Mouse (Mus musculus): ENCODE data around the gene Fdxr. TPM values are rescaled to one million over a fixed set of nuclear protein-coding genes. Genes with fewer than 3 reads are reported as not detected.

The Fdxr gene
- polyA plus RNA-seq, 1 experiment from 2014 or later = 19.3 TPM

DNA sequence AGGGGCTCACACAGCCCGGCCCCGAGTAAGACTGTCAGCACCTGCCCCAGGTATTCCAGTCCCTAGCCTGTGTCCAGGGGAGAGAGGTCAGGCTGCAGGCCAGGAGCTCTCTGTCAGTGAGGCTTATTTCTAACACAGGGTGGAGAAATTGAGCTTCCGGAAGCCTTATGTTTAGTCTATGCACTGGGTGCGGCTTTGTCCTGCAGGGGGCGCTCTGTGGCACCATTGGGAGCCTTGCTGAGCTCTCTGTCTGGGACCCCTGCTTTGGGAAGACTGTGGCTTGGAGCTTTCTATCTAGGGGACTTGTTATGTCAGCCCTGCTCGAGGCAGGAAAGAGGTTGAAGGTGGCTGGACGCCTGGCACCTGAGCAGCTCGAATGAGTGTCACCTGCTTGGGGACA lies 52.0 kb downstream of the Fdxr start:
- Histone ChIP-seq H3K4me1 (peaks cover 76% of the 10 kb centered on the region), H3K9me3 (replicated peaks) (no peaks in the 10 kb centered on the region), H3K27ac (no peak overlapping the region), H3K4me3 (no peak overlapping the region), H3K36me3 (no peaks in the 10 kb centered on the region), H3K27me3 (ENCODE audit: low read depth, poor library complexity, severe bottlenecking) (peaks cover 85% of the 10 kb centered on the region)
- peak; percentile 80 for DNase-seq (ENCODE audit: low spot score)
- WGBS = 45% methylated on average over 8 of the region's 8 CpGs

DNA sequence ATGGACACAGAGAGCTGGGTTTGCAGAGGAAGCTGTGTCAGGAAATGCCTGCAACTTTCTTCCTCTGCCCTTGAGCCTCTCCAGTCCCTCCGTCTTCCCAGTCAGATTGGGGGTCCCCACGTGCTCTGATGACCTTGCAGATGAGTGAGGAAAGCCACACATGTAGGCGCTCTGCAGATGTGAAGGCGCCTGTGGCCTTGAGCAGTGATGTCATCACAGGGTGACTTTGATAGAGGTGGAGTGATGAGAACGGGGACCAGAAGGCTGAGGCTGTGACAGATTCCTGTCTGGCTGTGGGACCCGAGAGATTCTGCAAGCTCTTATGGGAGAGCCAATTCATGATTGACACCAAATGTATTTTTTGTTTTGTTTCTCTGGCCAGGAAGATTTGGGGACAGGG lies 53.0 kb downstream of the Fdxr start:
- peaks cover 83% of the 10 kb centered on the region for H3K4me1 ChIP-seq

DNA sequence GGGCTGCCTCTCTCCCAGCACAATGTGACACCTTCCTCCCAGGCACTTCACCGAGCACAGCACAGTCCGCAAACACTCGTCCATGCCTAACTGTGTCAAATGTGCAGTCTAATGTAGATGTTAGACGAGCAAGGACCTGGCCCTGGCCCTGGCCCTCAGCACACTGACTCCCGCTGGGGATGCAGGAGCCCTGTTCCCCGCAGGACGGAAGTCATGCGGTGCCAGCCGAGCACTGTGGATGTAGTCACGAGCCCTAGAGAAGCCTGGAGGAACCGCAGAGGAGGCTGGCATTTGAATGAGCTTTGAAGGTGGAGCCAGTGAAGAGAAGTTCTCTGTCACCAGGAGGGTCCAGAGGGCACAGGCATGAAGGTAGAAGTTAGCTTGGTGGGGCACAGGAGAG lies 53.4 kb downstream of the Fdxr start:
- 66% methylated on average over 11 of the region's 11 CpGs for WGBS
- Histone ChIP-seq H3K36me3 (no peaks in the 10 kb centered on the region), H3K27ac (no peak overlapping the region), H3K4me3 (no peak overlapping the region), H3K9me3 (replicated peaks) (no peaks in the 10 kb centered on the region), H3K27me3 (ENCODE audit: low read depth, poor library complexity, severe bottlenecking) (peaks cover 74% of the 10 kb centered on the region), H3K4me1 (peaks cover 84% of the 10 kb centered on the region)
- DNase-seq (ENCODE audit: low spot score) = no peak

More for the DNA sequence above, 53.0 kb downstream of the Fdxr start:
- Histone ChIP-seq H3K36me3 (no peaks in the 10 kb centered on the region), H3K27ac (no peak overlapping the region), H3K9me3 (replicated peaks) (no peaks in the 10 kb centered on the region), H3K27me3 (ENCODE audit: low read depth, poor library complexity, severe bottlenecking) (peaks cover 78% of the 10 kb centered on the region), H3K4me3 (no peak overlapping the region)
- no peak for DNase-seq (ENCODE audit: low spot score)
- WGBS = 63% methylated on average over 6 of the region's 6 CpGs

DNA sequence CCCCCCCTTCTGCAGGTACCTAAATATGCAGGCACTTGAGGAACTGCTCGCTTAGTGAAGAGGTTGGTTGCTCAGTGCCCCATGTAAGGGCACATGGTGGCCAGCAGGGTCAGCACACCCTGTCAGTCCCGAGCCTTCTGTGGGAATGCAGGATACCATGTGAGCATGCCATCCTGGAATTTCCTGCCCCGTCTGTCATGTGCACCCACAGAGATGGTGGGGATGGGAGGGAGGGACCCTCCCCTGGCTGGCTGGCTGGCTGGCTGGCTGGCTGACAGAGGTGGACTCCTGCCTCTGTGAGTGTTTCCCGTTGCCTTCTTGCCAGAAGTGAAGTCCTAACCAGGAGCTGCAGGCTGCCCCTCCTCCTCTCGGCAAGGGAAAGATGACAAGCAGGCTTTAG lies 54.3 kb downstream of the Fdxr start:
- WGBS = 16% methylated on average over 5 of the region's 5 CpGs
- DNase-seq (ENCODE audit: low spot score) = no peak
- peaks cover 84% of the 10 kb centered on the region for H3K4me1 ChIP-seq
- H3K4me3 ChIP-seq = no peak overlapping the region
- no peaks in the 10 kb centered on the region for H3K9me3 ChIP-seq (replicated peaks)
- no peaks in the 10 kb centered on the region for H3K36me3 ChIP-seq
- H3K27ac ChIP-seq = no peak overlapping the region; the same call in 1 of the 2 replicates
- peaks cover 74% of the 10 kb centered on the region for H3K27me3 ChIP-seq (ENCODE audit: low read depth, poor library complexity, severe bottlenecking)

DNA sequence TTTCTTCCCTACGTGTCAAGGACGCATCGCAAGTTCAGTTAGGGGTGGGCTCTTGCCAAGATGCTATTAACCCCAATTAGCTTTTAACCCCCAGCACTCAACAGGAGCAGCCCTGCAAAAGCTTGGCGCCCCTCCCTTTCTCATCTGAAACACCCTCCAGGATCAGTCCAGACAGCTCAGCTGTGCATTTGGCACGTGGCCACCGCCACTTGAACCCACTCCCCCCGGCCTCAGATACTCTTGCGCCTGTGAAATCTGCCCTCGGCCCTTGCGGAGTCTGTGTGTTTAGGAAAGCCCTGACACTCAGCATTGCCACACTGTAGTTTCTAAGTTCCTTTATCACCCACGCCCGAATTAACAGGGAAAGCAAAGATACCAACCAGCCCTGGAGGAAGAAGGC lies 54.8 kb downstream of the Fdxr start:
- peaks cover 84% of the 10 kb centered on the region for H3K4me1 ChIP-seq
- no peak overlapping the region for H3K4me3 ChIP-seq

DNA sequence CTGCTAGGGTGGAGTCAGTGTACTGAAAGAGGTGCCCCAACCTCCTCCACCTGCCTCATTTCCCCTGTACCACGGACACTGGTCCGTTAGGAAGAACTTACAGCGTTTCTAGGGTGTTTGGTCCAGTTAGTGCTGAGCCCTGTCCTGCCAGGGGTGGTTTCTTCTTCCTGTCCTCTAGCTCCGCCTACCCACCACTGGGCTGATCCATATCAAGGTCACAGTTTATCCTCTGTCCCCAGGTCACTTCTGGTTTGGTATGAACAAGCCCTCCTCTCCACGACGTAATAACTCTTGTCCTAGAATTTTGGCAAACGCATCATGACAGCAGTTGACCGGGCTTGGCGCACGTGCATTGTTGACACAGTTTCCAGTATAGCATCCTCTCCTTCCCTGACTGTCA lies 57.2 kb downstream of the Fdxr start:
- no peak overlapping the region for H3K4me3 ChIP-seq
- no peak overlapping the region for H3K27ac ChIP-seq
- no peak for DNase-seq (ENCODE audit: low spot score)
- H3K27me3 ChIP-seq (ENCODE audit: low read depth, poor library complexity, severe bottlenecking) = peaks cover 55% of the 10 kb centered on the region
- H3K4me1 ChIP-seq = peaks cover 70% of the 10 kb centered on the region
- H3K9me3 ChIP-seq (replicated peaks) = no peaks in the 10 kb centered on the region
- 92% methylated on average over 10 of the region's 10 CpGs for WGBS
- peaks cover 2% of the 10 kb centered on the region; the same call in 1 of the 2 replicates for H3K36me3 ChIP-seq

More for the DNA sequence above, 54.8 kb downstream of the Fdxr start:
- no peak for DNase-seq (ENCODE audit: low spot score)
- Histone ChIP-seq H3K9me3 (replicated peaks) (no peaks in the 10 kb centered on the region), H3K27ac (no peak overlapping the region), H3K36me3 (no peaks in the 10 kb centered on the region), H3K27me3 (ENCODE audit: low read depth, poor library complexity, severe bottlenecking) (peaks cover 72% of the 10 kb centered on the region)
- 37% methylated on average over 12 of the region's 12 CpGs for WGBS

DNA sequence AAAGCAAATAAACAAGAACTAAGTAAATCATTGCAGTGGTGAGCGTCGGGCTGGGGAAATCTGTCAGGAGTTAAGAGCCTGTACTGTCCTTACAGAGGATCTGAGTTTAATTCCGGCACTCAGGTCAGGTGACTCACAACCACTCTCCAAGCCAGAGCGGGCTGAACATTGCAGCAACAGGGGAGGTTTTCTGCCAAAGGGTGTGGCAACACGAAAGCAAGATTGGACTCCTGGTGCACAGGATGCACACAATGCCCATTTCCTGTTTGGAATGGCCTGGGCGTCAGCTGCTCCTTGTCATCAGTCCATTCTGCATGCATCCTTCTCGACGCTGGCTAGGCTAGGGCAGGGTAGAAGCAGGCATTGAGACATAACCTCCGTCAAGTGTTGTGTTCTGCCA lies 57.6 kb downstream of the Fdxr start:
- WGBS = 66% methylated on average over 9 of the region's 9 CpGs
- no peaks in the 10 kb centered on the region for H3K9me3 ChIP-seq (replicated peaks)
- peaks cover 2% of the 10 kb centered on the region; the same call in 1 of the 2 replicates for H3K36me3 ChIP-seq
- peaks cover 71% of the 10 kb centered on the region for H3K4me1 ChIP-seq
- no peak overlapping the region for H3K27ac ChIP-seq
- no peak for DNase-seq (ENCODE audit: low spot score)
- H3K27me3 ChIP-seq (ENCODE audit: low read depth, poor library complexity, severe bottlenecking) = peaks cover 54% of the 10 kb centered on the region
- H3K4me3 ChIP-seq = no peak overlapping the region

Small RNA genes within 50 kb of the gene (microRNA-seq; reads per million reads assigned to microRNA genes)
- not detected for gene Gm25837

Other genes starting within 250 kb of the Fdxr start
- not detected in 2 replicates for gene Cd300ld5, start 239.3 kb downstream of the Fdxr start, polyA plus RNA-seq (2016; fragmentation: Nextera tagmentation; extraction: Ambion mirVana)
- not detected in 2 replicates for gene Cd300ld3, start 228.6 kb downstream of the Fdxr start, polyA plus RNA-seq (2016; fragmentation: Nextera tagmentation; extraction: Ambion mirVana)
- gene Cd300e, start 214.9 kb downstream of the Fdxr start, polyA plus RNA-seq (2016; fragmentation: Nextera tagmentation; extraction: Ambion mirVana) = not detected in 2 replicates
- 0.95 and 1.8 TPM in 2 replicates for gene Rab37, start 185.6 kb downstream of the Fdxr start, polyA plus RNA-seq (2016; fragmentation: Nextera tagmentation; extraction: Ambion mirVana)
- gene Cd300lf, start 143.1 kb downstream of the Fdxr start, polyA plus RNA-seq (2016; fragmentation: Nextera tagmentation; extraction: Ambion mirVana) = 0.06 TPM in 1 of 2 replicates, not detected in the other
- 30.7 and 32.2 TPM in 2 replicates for gene Slc9a3r1, start 113.7 kb downstream of the Fdxr start, polyA plus RNA-seq (2016; fragmentation: Nextera tagmentation; extraction: Ambion mirVana)
- gene Tmem104, start 89.6 kb downstream of the Fdxr start, polyA plus RNA-seq (2016; fragmentation: Nextera tagmentation; extraction: Ambion mirVana) = 9.1 and 9.8 TPM in 2 replicates
- gene Nat9, start 89.2 kb downstream of the Fdxr start, polyA plus RNA-seq (2016; fragmentation: Nextera tagmentation; extraction: Ambion mirVana) = 15.6 and 22.7 TPM in 2 replicates
- 0.11 and 0.34 TPM in 2 replicates for gene Grin2c, start 9.8 kb downstream of the Fdxr start, polyA plus RNA-seq (2016; fragmentation: Nextera tagmentation; extraction: Ambion mirVana)
- gene Fads6, start 20.6 kb upstream of the Fdxr start, polyA plus RNA-seq (2016; fragmentation: Nextera tagmentation; extraction: Ambion mirVana) = 0.06 and 0.13 TPM in 2 replicates
- not detected in 2 replicates for gene Otop2, start 30.1 kb upstream of the Fdxr start, polyA plus RNA-seq (2016; fragmentation: Nextera tagmentation; extraction: Ambion mirVana)
- gene Ush1g, start 45.0 kb upstream of the Fdxr start, polyA plus RNA-seq (2016; fragmentation: Nextera tagmentation; extraction: Ambion mirVana) = not detected in 2 replicates
- gene Otop3, start 57.7 kb upstream of the Fdxr start, polyA plus RNA-seq (2016; fragmentation: Nextera tagmentation; extraction: Ambion mirVana) = not detected in 2 replicates
- 2.8 and 2.9 TPM in 2 replicates for gene Hid1, start 90.7 kb upstream of the Fdxr start, polyA plus RNA-seq (2016; fragmentation: Nextera tagmentation; extraction: Ambion mirVana)
- 15.2 and 16.4 TPM in 2 replicates for gene Cdr2l, start 104.9 kb upstream of the Fdxr start, polyA plus RNA-seq (2016; fragmentation: Nextera tagmentation; extraction: Ambion mirVana)
- 202 and 220 TPM in 2 replicates for gene Mrpl58, start 126.7 kb upstream of the Fdxr start, polyA plus RNA-seq (2016; fragmentation: Nextera tagmentation; extraction: Ambion mirVana)
- gene Atp5h, start 142.9 kb upstream of the Fdxr start, polyA plus RNA-seq (2016; fragmentation: Nextera tagmentation; extraction: Ambion mirVana) = 862 and 900 TPM in 2 replicates
- gene Kctd2, start 143.1 kb upstream of the Fdxr start, polyA plus RNA-seq (2016; fragmentation: Nextera tagmentation; extraction: Ambion mirVana) = 13.6 and 18.3 TPM in 2 replicates
- gene Trim80, start 163.5 kb upstream of the Fdxr start, polyA plus RNA-seq (2016; fragmentation: Nextera tagmentation; extraction: Ambion mirVana) = 0.18 and 0.26 TPM in 2 replicates
- 0.23 and 0.25 TPM in 2 replicates for gene Slc16a5, start 185.4 kb upstream of the Fdxr start, polyA plus RNA-seq (2016; fragmentation: Nextera tagmentation; extraction: Ambion mirVana)
- 7.0 and 9.9 TPM in 2 replicates for gene Armc7, start 198.6 kb upstream of the Fdxr start, polyA plus RNA-seq (2016; fragmentation: Nextera tagmentation; extraction: Ambion mirVana)
- 66.2 and 83.5 TPM in 2 replicates for gene Nt5c, start 214.8 kb upstream of the Fdxr start, polyA plus RNA-seq (2016; fragmentation: Nextera tagmentation; extraction: Ambion mirVana)
- gene Jpt1, start 237.3 kb upstream of the Fdxr start, polyA plus RNA-seq (2016; fragmentation: Nextera tagmentation; extraction: Ambion mirVana) = 483 and 492 TPM in 2 replicates